8 mouse cellular contexts compared by ENCODE assay signal in genomic region chr4:152126026-152126920, GRCm38 (mm10). TPM values are rescaled to one million over a fixed set of nuclear protein-coding genes. Genes with fewer than 3 reads are reported as not detected.
DNase-seq lines count a peak whose midpoint lies in the region; ATAC-seq and TF ChIP-seq lines count a peak whose summit lies in the region.

No protein-coding gene starts in this region.

- no peaks in the 10 kb centered on the region for H3K36me3 ChIP-seq in embryonic facial prominence, embryonic 11.5 days (replicated peaks; ENCODE audit: control insufficient read depth, insufficient read depth, low read depth, low read length)
- no peaks in the 10 kb centered on the region for H3K36me3 ChIP-seq in hindbrain, embryonic 15.5 days
- H3K36me3 ChIP-seq in midbrain, postnatal 0 days (ENCODE audit: insufficient read depth, low read length) = no peaks in the 10 kb centered on the region

- no peak overlapping the region; the same call in none of the 2 replicates for H3K9ac ChIP-seq in embryonic facial prominence, embryonic 11.5 days (replicated peaks; ENCODE audit: low read length)
- no peak overlapping the region for H3K9ac ChIP-seq in hindbrain, embryonic 15.5 days
- 0 out of 2 replicates have a peak overlapping the region, but pooled peaks have one; percentile 24 for H3K9ac ChIP-seq in midbrain, postnatal 0 days (replicated peaks; ENCODE audit: low read length, poor library complexity, severe bottlenecking)

- H3K27ac ChIP-seq in embryonic facial prominence, embryonic 11.5 days (replicated peaks; ENCODE audit: low read depth, low read length) = no peak overlapping the region
- H3K27ac ChIP-seq in hindbrain, embryonic 15.5 days (replicated peaks) = no peak overlapping the region
- no peak overlapping the region for H3K27ac ChIP-seq in midbrain, postnatal 0 days (ENCODE audit: low read depth, low read length)

- H3K4me2 ChIP-seq in embryonic facial prominence, embryonic 11.5 days (ENCODE audit: low read depth, low read length) = peak overlapping the region; percentile 37
- H3K4me2 ChIP-seq in hindbrain, embryonic 15.5 days = peak overlapping the region; percentile 55
- H3K4me2 ChIP-seq in midbrain, postnatal 0 days (ENCODE audit: low read depth, low read length, poor library complexity, severe bottlenecking) = peak overlapping the region; percentile 49

- DNase-seq in kidney, postnatal 10 days = peak; percentile 48
- DNase-seq in kidney, adult 8-10 months = no peak
- DNase-seq in embryonic facial prominence, embryonic 11.5 days (ENCODE audit: low spot score) = peak; percentile 43
- no peak for DNase-seq in midbrain, postnatal 0 days (ENCODE audit: low spot score)
- DNase-seq in frontal cortex, adult 2 months (ENCODE audit: extremely low spot score in 1 of 2, low spot score in 1 of 2) = no peak
- DNase-seq in testis, postnatal 10 days (ENCODE audit: low spot score) = no peak
- DNase-seq in left cerebral cortex, postnatal 36 days (ENCODE audit: low spot score in 2 of 2) = no peak

- peaks cover 28% of the 10 kb centered on the region for H3K4me1 ChIP-seq in embryonic facial prominence, embryonic 11.5 days (ENCODE audit: control insufficient read depth, insufficient read depth, low read length)
- H3K4me1 ChIP-seq in hindbrain, embryonic 15.5 days (replicated peaks) = peaks cover 30% of the 10 kb centered on the region
- peaks cover 7% of the 10 kb centered on the region; the same call in 1 of the 2 replicates for H3K4me1 ChIP-seq in midbrain, postnatal 0 days (ENCODE audit: insufficient read depth, low read length)

- 5% methylated on average over 65 of the region's 65 CpGs for WGBS in embryonic facial prominence, embryonic 11.5 days
- WGBS in hindbrain, embryonic 15.5 days = 3% methylated on average over 65 of the region's 65 CpGs
- WGBS in midbrain, postnatal 0 days = 4% methylated on average over 65 of the region's 65 CpGs

- ATAC-seq in embryonic facial prominence, embryonic 11.5 days (replicated peaks; ENCODE audit: insufficient number of reproducible peaks, low FRiP score, low TSS enrichment, low read depth) = no peak
- no peak for ATAC-seq in hindbrain, embryonic 15.5 days (ENCODE audit: low FRiP score, low read depth)
- ATAC-seq in midbrain, postnatal 0 days (ENCODE audit: low FRiP score) = no peak

- intact Hi-C loops in left cerebral cortex, postnatal 36 days (cut with DNase I) = no loop called here

- peaks cover 94% of the 10 kb centered on the region for H3K27me3 ChIP-seq in embryonic facial prominence, embryonic 11.5 days (ENCODE audit: control insufficient read depth, insufficient read depth, low read length)
- H3K27me3 ChIP-seq in hindbrain, embryonic 15.5 days = peaks cover 96% of the 10 kb centered on the region
- peaks cover 93% of the 10 kb centered on the region for H3K27me3 ChIP-seq in midbrain, postnatal 0 days (ENCODE audit: insufficient read depth, low read length)

- H3K9me3 ChIP-seq in embryonic facial prominence, embryonic 11.5 days (replicated peaks; ENCODE audit: control insufficient read depth, low read length) = no peaks in the 10 kb centered on the region
- H3K9me3 ChIP-seq in hindbrain, embryonic 15.5 days = no peaks in the 10 kb centered on the region
- no peaks in the 10 kb centered on the region for H3K9me3 ChIP-seq in midbrain, postnatal 0 days (ENCODE audit: low read length)

- 0 out of 2 replicates have a peak, but pooled peaks have one; percentile 3 for TF ChIP-seq CTCF in midbrain, postnatal 0 days (IDR thresholded peaks at IDR 0.05)

- H3K4me3 ChIP-seq in embryonic facial prominence, embryonic 11.5 days (ENCODE audit: low read depth, low read length) = peak overlapping the region; percentile 15
- H3K4me3 ChIP-seq in hindbrain, embryonic 15.5 days = peak overlapping the region; percentile 24
- H3K4me3 ChIP-seq in midbrain, postnatal 0 days (ENCODE audit: low read depth, low read length) = peak overlapping the region; percentile 28

RNA-seq across cellular contexts. Expression of gene Tnfrsf25, which starts 10.5 kb away (rescaled TPM):
- 0.21 and 0.75 TPM in 2 replicates for polyA plus RNA-seq in embryonic facial prominence, embryonic 11.5 days (2014; fragmentation: Nextera tagmentation; extraction: Ambion mirVana)
- 0.97 and 1.8 TPM in 2 replicates for polyA plus RNA-seq in hindbrain, embryonic 15.5 days (2015; fragmentation: Nextera tagmentation; extraction: Ambion mirVana)
- total RNA-seq in midbrain, postnatal 0 days (2014; rRNA removed) = 0.99 and 2.0 TPM in 2 replicates
- polyA plus RNA-seq in midbrain, postnatal 0 days (2015; fragmentation: Nextera tagmentation; extraction: Ambion mirVana) = 0.38 and 0.49 TPM in 2 replicates
- polyA plus RNA-seq in frontal cortex, adult 2 months (2012; rRNA removed) = 7.0 and 10.6 TPM in 2 replicates
- total RNA-seq in left cerebral cortex, postnatal 36 days (2021) = 10 to 100 TPM in 1 of 2 experiments, 1 to 10 TPM in 1; 8.7 to 10.1 TPM

RNA-seq across cellular contexts. Expression of gene Espn, which starts 25.9 kb away (rescaled TPM):
- 6.2 and 7.3 TPM in 2 replicates for polyA plus RNA-seq in embryonic facial prominence, embryonic 11.5 days (2014; fragmentation: Nextera tagmentation; extraction: Ambion mirVana)
- 0.29 and 0.31 TPM in 2 replicates for polyA plus RNA-seq in hindbrain, embryonic 15.5 days (2015; fragmentation: Nextera tagmentation; extraction: Ambion mirVana)
- 0.22 and 0.42 TPM in 2 replicates for total RNA-seq in midbrain, postnatal 0 days (2014; rRNA removed)
- 0.22 and 0.53 TPM in 2 replicates for polyA plus RNA-seq in midbrain, postnatal 0 days (2015; fragmentation: Nextera tagmentation; extraction: Ambion mirVana)
- polyA plus RNA-seq in frontal cortex, adult 2 months (2012; rRNA removed) = 1.1 and 1.3 TPM in 2 replicates
- 1 to 10 TPM; 1.4 to 2.0 TPM for total RNA-seq in left cerebral cortex, postnatal 36 days (2021)

RNA-seq across cellular contexts. Expression of gene Hes2, which starts 32.4 kb away (rescaled TPM):
- 0.22 and 0.24 TPM in 2 replicates for polyA plus RNA-seq in embryonic facial prominence, embryonic 11.5 days (2014; fragmentation: Nextera tagmentation; extraction: Ambion mirVana)
- not detected in 2 replicates for polyA plus RNA-seq in hindbrain, embryonic 15.5 days (2015; fragmentation: Nextera tagmentation; extraction: Ambion mirVana)
- total RNA-seq in midbrain, postnatal 0 days (2014; rRNA removed) = not detected in 2 replicates
- not detected in 2 replicates for polyA plus RNA-seq in midbrain, postnatal 0 days (2015; fragmentation: Nextera tagmentation; extraction: Ambion mirVana)
- polyA plus RNA-seq in frontal cortex, adult 2 months (2012; rRNA removed) = not detected in 2 replicates
- not detected for total RNA-seq in left cerebral cortex, postnatal 36 days (2021)

RNA-seq across cellular contexts. Expression of gene Acot7, which starts 51.7 kb away (rescaled TPM):
- polyA plus RNA-seq in embryonic facial prominence, embryonic 11.5 days (2014; fragmentation: Nextera tagmentation; extraction: Ambion mirVana) = 47.5 and 54.9 TPM in 2 replicates
- polyA plus RNA-seq in hindbrain, embryonic 15.5 days (2015; fragmentation: Nextera tagmentation; extraction: Ambion mirVana) = 427 and 433 TPM in 2 replicates
- total RNA-seq in midbrain, postnatal 0 days (2014; rRNA removed) = 228 and 259 TPM in 2 replicates
- polyA plus RNA-seq in midbrain, postnatal 0 days (2015; fragmentation: Nextera tagmentation; extraction: Ambion mirVana) = 510 and 544 TPM in 2 replicates
- polyA plus RNA-seq in frontal cortex, adult 2 months (2012; rRNA removed) = 304 and 344 TPM in 2 replicates
- 100 to 1,000 TPM; 295 to 323 TPM for total RNA-seq in left cerebral cortex, postnatal 36 days (2021)

RNA-seq across cellular contexts. Expression of gene Plekhg5, which starts 54.0 kb away (rescaled TPM):
- polyA plus RNA-seq in embryonic facial prominence, embryonic 11.5 days (2014; fragmentation: Nextera tagmentation; extraction: Ambion mirVana) = 5.3 and 6.8 TPM in 2 replicates
- 11.7 and 13.5 TPM in 2 replicates for polyA plus RNA-seq in hindbrain, embryonic 15.5 days (2015; fragmentation: Nextera tagmentation; extraction: Ambion mirVana)
- total RNA-seq in midbrain, postnatal 0 days (2014; rRNA removed) = 17.6 and 33.5 TPM in 2 replicates
- 13.0 and 15.1 TPM in 2 replicates for polyA plus RNA-seq in midbrain, postnatal 0 days (2015; fragmentation: Nextera tagmentation; extraction: Ambion mirVana)
- 41.1 and 49.7 TPM in 2 replicates for polyA plus RNA-seq in frontal cortex, adult 2 months (2012; rRNA removed)
- 10 to 100 TPM; 82.5 to 84.4 TPM for total RNA-seq in left cerebral cortex, postnatal 36 days (2021)

Comparison
In these comparisons a context has a peak if more than half of its experiments do, and no peak if none do; other contexts are left out.
1. DNase-seq: peak in kidney, postnatal 10 days (single experiment) and embryonic facial prominence, embryonic 11.5 days (single experiment); none in kidney, adult 8-10 months (0 of 2), midbrain, postnatal 0 days (single experiment), frontal cortex, adult 2 months (0 of 2), testis, postnatal 10 days (single experiment) and left cerebral cortex, postnatal 36 days (0 of 2).
2. Peak in every context shown above with its lines, with median percentiles within 50 percentile points of each other: H3K4me2 ChIP-seq and H3K4me3 ChIP-seq.